Mouse (Mus musculus) left cerebral cortex, adult 2 months (tissue): Measurements from ENCODE around the gene Slc6a9. TPM values are rescaled to one million over a fixed set of nuclear protein-coding genes. Genes with fewer than 3 reads are reported as not detected.

Experiments
- DNase-seq, 2 experiments: peaks; one replicate each; pipeline ENCODE4 v3.0.0; 2021 to 2022; ENCODE audit warnings: low spot score in 2 of 2, mixed read lengths in 1 of 2; ENCODE audit errors: extremely low spot score in 1 of 2
- H3K27ac ChIP-seq: fragments of 200-600 bp; 2 replicates; pipeline ENCODE4 v1.8.1; 2022
- H3K4me3 ChIP-seq: fragments of 200-600 bp; 2 replicates; pipeline ENCODE4 v1.8.1; 2022
- CTCF ChIP-seq: fragments of 200-600 bp; IDR thresholded peaks from 2 replicates; pipeline ENCODE4 v1.8.1; 2022; ENCODE audit warnings: antibody characterized with exemption, mild to moderate bottlenecking, moderate library complexity
- intact Hi-C: fragments of 180-260 bp; cut with DNase I; formaldehyde crosslinking; loops from one replicate; pipeline ENCODE4 v1.15.1; 2025
- total RNA-seq, 2 experiments: library from RNA; stranded (reverse); gene quantifications; 2 replicates each; pipeline ENCODE4 v1.2.3; 2021

Gene Slc6a9
- total RNA-seq, 2 experiments from 2014 or later: 34.2 to 35.4 TPM

DNA sequence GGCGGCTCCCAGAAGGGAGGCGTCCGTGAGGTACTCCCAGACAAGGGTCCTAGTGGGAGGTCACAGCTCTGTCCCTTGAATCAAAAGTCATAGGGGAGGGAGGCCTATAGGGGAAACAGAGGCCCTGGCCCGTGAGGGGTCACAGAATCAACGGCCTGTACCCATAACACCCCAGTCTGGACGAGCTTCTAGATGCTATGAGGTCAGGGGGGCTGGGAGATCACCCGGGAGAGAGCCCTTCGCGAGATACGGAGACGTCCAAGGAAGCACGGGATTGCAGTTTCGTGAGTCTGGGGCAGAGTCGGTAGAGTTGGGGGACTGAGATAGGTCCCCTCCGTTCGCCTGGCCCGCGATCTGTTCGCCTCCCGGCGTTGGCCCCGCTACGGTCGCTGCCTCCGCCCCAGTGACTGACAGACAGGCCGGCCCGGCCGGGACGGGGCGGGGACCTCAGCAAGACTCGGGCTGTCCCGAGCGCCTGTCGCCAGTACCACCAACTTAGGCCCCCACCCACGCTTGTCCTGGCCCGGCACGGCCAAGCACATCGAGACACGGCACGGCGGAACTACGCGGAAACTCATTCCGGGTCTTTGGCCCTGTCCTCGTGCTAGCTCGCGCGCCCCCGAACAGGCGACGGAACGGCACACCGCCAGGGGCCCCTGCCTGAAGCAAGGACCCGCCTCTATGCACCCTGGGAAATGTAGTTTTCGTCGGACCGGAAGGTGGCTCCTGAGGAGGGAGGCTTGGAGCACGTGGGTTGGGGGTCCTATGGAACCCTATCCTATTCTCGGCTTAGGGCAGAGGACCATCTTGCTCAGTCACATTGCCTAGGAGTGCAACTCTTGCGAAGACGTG, 80.5 kb downstream of the Slc6a9 start, which contains the start of gene Ipo13:
Gene Ipo13 (minus strand): TSS at position 409 of the 852 bp plus-strand sequence.
- intact Hi-C loops: loop anchor here (2.0 kb wide), 1 partner anchor 28 kb away; the partner anchor contains the start of gene Atp6v0b
- peak within 1 kb of the TSS; percentile 95 for H3K4me3 ChIP-seq
- H3K27ac ChIP-seq: peak within 1 kb of the TSS; percentile 100
- peak; percentile 32 for TF ChIP-seq CTCF
- peak; percentile 89 to 90 for DNase-seq

DNA sequence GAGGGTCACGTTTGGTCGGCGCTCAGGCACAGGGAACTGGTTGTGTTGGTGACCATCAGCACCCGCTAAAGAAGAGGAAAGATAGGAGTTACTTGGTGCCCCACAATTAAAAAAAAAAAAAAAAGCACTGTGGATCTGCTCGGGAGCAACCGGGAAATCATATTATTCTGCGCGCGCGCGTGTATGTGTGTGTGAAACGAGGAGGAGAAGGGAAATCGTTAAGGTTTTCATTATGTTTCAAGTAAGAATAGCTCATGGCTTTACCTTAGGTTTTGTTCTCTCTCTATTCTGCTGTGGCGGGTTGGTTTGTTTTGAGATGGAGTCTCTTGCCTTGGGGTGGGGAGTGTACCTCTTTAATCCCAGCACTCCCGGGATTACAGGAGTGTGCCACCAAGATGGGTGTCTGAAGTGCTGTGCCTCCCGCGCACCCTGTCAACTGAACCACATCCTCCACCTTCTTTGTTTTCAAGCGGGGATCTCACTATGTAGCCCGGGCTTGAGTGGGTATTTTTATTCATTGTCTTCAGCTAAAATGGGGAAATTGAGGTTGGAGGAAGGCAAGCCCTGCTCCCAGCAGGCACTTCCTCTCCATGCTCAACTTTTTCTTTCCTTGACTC, 81.3 kb downstream of the Slc6a9 start:
- TF ChIP-seq CTCF: no peak
- H3K4me3 ChIP-seq: peak overlapping the region; percentile 95
- intact Hi-C loops: loop anchor here (2.0 kb wide), 1 partner anchor 29 kb away; the partner anchor contains the start of gene Atp6v0b
- H3K27ac ChIP-seq: peak overlapping the region; percentile 100
- DNase-seq: no peak

DNA sequence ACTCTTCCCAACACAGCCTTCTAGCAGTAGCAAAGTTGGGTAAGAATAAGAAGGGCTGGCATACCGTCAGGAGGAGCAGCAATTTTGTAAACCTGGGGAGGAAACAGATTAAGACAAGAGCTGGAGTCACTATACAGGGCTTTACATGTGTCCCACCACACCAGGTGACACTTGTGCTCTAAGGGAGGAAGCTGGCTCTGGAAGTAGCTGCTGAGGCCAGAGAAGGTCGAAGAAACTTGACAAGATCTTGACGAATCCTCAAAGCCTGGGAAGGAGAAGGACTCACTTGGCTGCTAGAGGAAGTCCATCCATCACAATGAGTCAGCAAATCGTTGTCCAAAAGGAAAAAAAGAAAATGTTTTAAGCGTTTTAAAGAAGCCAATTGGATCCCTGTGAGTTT, 82.1 kb downstream of the Slc6a9 start:
- no peak overlapping the region for H3K4me3 ChIP-seq
- intact Hi-C loops: no loop called here
- H3K27ac ChIP-seq: no peak overlapping the region
- DNase-seq: no peak
- TF ChIP-seq CTCF: no peak

DNA sequence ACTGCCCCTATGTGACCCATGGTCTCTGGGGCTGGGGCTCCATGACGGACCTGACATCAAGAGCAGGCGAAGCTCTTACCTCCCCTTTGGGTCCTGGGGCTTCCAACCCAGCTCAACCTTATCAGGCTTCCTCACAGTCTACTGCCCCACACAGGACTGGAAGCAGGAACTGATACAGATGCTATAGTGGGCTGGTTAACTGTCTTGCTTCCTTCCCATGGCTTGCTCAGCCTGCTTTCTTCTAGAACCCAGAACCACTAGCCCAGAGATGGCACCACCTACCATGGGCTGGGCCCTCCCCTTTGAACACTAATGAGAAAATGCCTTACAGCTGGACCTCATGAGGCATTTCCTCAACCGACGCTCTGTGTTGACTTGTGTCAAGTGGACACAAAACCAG, 83.1 kb downstream of the Slc6a9 start:
- no peak overlapping the region for H3K27ac ChIP-seq
- TF ChIP-seq CTCF: no peak
- DNase-seq: no peak
- no peak overlapping the region for H3K4me3 ChIP-seq
- intact Hi-C loops: no loop called here

DNA sequence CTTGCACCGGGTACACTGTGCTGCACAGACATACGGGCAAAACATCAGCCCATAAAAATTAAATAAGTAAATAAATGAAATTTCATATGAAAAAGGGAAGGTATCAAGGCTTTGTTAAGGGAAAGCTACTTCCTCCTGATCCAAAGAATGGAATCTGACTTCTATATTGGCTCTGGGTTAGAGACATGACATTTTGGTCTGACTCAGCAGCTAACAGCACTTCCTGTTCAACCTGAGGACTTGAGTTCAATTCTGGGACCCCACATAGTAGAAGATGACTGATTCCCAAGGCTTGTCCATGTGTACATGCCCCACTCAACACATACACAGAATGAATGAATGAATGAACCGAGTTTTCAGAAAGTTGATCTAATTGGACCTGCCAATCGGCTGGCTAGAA, 83.5 kb downstream of the Slc6a9 start:
- intact Hi-C loops: no loop called here
- no peak overlapping the region for H3K27ac ChIP-seq
- no peak overlapping the region for H3K4me3 ChIP-seq
- DNase-seq: no peak
- no peak for TF ChIP-seq CTCF

DNA sequence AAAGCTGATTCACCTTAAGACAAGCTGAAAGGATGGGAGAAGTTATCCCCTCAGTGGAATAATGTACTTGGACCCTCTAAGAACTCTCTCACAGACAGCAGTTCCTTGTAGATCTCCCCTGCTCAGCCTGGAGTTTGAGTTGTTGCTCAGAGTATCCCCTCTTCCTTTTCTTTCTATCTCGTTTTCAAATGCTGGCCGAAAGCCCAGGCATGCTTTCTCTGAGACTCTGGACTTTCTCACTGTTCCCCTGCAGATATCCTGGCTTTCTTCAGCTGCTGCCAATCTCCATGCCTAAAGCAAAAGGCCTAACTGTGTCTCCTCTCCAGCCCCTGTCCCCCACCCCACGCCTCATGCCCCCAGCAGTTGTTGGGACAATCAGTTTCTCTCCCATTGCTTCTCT, 84.0 kb downstream of the Slc6a9 start:
- intact Hi-C loops: no loop called here

DNA sequence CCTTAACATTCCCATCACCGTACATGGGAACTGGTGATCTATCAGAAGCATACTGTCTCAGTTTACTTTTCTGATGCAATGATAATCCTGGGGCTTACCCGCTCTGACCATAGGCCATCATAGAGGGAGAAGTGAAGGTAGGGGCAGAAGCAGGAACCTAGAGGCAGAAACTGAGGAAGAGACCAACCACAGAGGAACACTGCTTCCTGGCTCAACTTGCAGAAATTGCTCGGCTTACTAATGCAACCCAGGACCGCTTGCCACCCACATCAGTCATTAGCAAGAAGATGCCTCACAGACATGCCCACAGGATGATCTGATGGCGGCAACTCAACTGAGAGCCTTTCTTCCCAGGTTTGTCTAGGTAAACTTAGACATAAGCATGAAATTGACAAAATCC, 84.5 kb downstream of the Slc6a9 start:
- intact Hi-C loops: no loop called here
- no peak overlapping the region for H3K27ac ChIP-seq
- DNase-seq: no peak
- H3K4me3 ChIP-seq: no peak overlapping the region
- TF ChIP-seq CTCF: no peak

More for the DNA sequence above, 84.0 kb downstream of the Slc6a9 start:
- no peak overlapping the region for H3K27ac ChIP-seq
- H3K4me3 ChIP-seq: no peak overlapping the region
- no peak for DNase-seq
- no peak for TF ChIP-seq CTCF

DNA sequence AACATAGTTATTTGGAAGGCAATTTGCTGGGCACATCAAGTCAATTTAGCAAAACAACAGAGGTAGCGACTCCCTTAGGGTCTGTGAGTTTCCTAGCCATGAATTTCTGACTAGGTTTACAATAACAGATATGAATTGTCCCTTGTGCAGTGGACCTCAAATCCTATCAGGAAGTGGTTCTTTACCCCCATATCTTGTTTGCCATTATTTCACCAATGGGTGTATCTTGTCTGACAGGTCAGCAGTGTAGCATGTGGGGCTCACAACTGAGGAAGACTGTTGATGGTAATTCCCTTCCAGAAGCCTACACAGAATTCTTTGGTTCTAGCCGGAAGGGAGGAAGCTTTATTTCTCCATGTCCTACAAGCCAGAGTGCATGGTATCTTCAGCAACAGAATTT, 87.1 kb downstream of the Slc6a9 start:
- intact Hi-C loops: no loop called here
- Histone ChIP-seq H3K4me3 (no peak overlapping the region), H3K27ac (no peak overlapping the region)
- no peak for DNase-seq
- TF ChIP-seq CTCF: no peak

DNA sequence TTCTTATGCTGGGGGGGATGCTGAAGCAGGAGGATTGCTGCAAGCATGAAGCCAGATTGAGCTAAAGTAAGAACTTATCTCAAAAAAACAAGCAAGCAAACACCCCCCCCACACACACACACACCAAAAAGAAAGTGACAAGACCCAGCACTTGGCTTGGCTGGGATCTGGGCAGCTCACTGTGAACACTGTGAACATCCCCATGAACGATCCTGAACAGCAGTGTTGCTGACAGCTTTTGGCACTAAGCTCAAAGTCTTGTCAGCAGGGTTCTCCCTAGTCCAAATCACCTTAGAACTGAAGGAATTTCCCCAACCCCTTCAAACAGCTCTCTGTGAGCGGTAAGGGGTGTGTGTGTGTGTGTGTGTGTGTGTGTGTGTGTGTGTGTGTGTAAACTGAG, 89.1 kb downstream of the Slc6a9 start:
- DNase-seq: no peak
- intact Hi-C loops: no loop called here
- no peak overlapping the region for H3K4me3 ChIP-seq
- H3K27ac ChIP-seq: no peak overlapping the region
- TF ChIP-seq CTCF: no peak

Other genes starting within 250 kb of the Slc6a9 start
- gene Dmap1, start 152.2 kb upstream of the Slc6a9 start, total RNA-seq: 10 to 100 TPM; 37.3 to 42.0 TPM
- not detected for gene Gm12845, start 110.1 kb upstream of the Slc6a9 start, total RNA-seq
- not detected for gene Klf17, start 68.9 kb upstream of the Slc6a9 start, total RNA-seq
- 1 to 10 TPM in 1 of 2 experiments, under 1 TPM in 1; 0.94 to 1.4 TPM for gene Ccdc24, start 38.1 kb downstream of the Slc6a9 start, total RNA-seq
- 10 to 100 TPM; 86.7 to 90.6 TPM for gene B4galt2, start 49.0 kb downstream of the Slc6a9 start, total RNA-seq
- 100 to 1,000 TPM; 430 to 462 TPM for gene Atp6v0b, start 52.8 kb downstream of the Slc6a9 start, total RNA-seq
- 10 to 100 TPM in 1 of 2 experiments, 1 to 10 TPM in 1; 9.1 to 11.4 TPM for gene Dph2, start 57.5 kb downstream of the Slc6a9 start, total RNA-seq
- gene Ipo13, start 80.5 kb downstream of the Slc6a9 start, total RNA-seq: 100 to 1,000 TPM; 115 to 123 TPM
- gene Artn, start 95.3 kb downstream of the Slc6a9 start, total RNA-seq: 1 to 10 TPM; 3.6 to 3.9 TPM